Mouse (Mus musculus): ENCODE results near the gene Tepp.
A peak's percentile ranks its signal among the peaks of the same experiment; 100 is the strongest.

Gene Tepp

GRCm38 (mm10) chr8:95310342-95310970 lies at the start of gene Tepp:
Gene Tepp, plus strand, starts transcription at chr8:95310566.
- no peak for DNase-seq (ENCODE audit: extremely low spot score, low spot score)

- DNase-seq (ENCODE audit: extremely low spot score, low spot score) = no peak
Observed at GRCm38 (mm10) chr8:95262181-95262580, 48.2 kb upstream of the Tepp start.

GRCm38 (mm10) chr8:95270501-95270900 lies 39.9 kb upstream of the Tepp start:
- no peak for DNase-seq (ENCODE audit: extremely low spot score, low spot score)

- DNase-seq (ENCODE audit: extremely low spot score, low spot score) = no peak
Observed at GRCm38 (mm10) chr8:95271841-95272240, 38.5 kb upstream of the Tepp start.

- DNase-seq (ENCODE audit: extremely low spot score, low spot score) = no peak
Observed at GRCm38 (mm10) chr8:95272871-95273270, 37.5 kb upstream of the Tepp start.

GRCm38 (mm10) chr8:95281493-95281892 lies 28.9 kb upstream of the Tepp start:
- DNase-seq (ENCODE audit: extremely low spot score, low spot score) = no peak

- no peak for DNase-seq (ENCODE audit: extremely low spot score, low spot score)
Observed at GRCm38 (mm10) chr8:95289066-95289650, 21.2 kb upstream of the Tepp start.

- DNase-seq (ENCODE audit: extremely low spot score, low spot score) = no peak
Observed at GRCm38 (mm10) chr8:95293172-95293571, 17.2 kb upstream of the Tepp start.

GRCm38 (mm10) chr8:95293891-95294290 lies 16.5 kb upstream of the Tepp start:
- no peak for DNase-seq (ENCODE audit: extremely low spot score, low spot score)

GRCm38 (mm10) chr8:95302410-95302809 lies 8.0 kb upstream of the Tepp start:
- DNase-seq (ENCODE audit: extremely low spot score, low spot score) = peak; percentile 32

- no peak for DNase-seq (ENCODE audit: extremely low spot score, low spot score)
Observed at GRCm38 (mm10) chr8:95305526-95305925, 4.8 kb upstream of the Tepp start.

GRCm38 (mm10) chr8:95306431-95306830 lies 3.9 kb upstream of the Tepp start, which contains the start of gene Cngb1:
Gene Cngb1, minus strand, starts transcription at chr8:95306585.
- no peak for DNase-seq (ENCODE audit: extremely low spot score, low spot score)

- DNase-seq (ENCODE audit: extremely low spot score, low spot score) = no peak
Observed at GRCm38 (mm10) chr8:95312836-95313235, 2.5 kb downstream of the Tepp start.

GRCm38 (mm10) chr8:95313857-95314256 lies 3.5 kb downstream of the Tepp start:
- DNase-seq (ENCODE audit: extremely low spot score, low spot score) = no peak

GRCm38 (mm10) chr8:95314707-95315106 lies 4.3 kb downstream of the Tepp start:
- no peak for DNase-seq (ENCODE audit: extremely low spot score, low spot score)

GRCm38 (mm10) chr8:95315350-95315749 lies 5.0 kb downstream of the Tepp start:
- no peak for DNase-seq (ENCODE audit: extremely low spot score, low spot score)

- peak; percentile 38 for DNase-seq (ENCODE audit: extremely low spot score, low spot score)
Observed at GRCm38 (mm10) chr8:95320224-95321139, 10.1 kb downstream of the Tepp start.

GRCm38 (mm10) chr8:95323201-95323600 lies 12.8 kb downstream of the Tepp start:
- no peak for DNase-seq (ENCODE audit: extremely low spot score, low spot score)

- no peak for DNase-seq (ENCODE audit: extremely low spot score, low spot score)
Observed at GRCm38 (mm10) chr8:95324646-95325045, 14.3 kb downstream of the Tepp start.

GRCm38 (mm10) chr8:95326822-95327221 lies 16.5 kb downstream of the Tepp start:
- no peak for DNase-seq (ENCODE audit: extremely low spot score, low spot score)

GRCm38 (mm10) chr8:95327866-95328465 lies 17.6 kb downstream of the Tepp start:
- DNase-seq (ENCODE audit: extremely low spot score, low spot score) = no peak

- no peak for DNase-seq (ENCODE audit: extremely low spot score, low spot score)
Observed at GRCm38 (mm10) chr8:95330367-95330766, 20.0 kb downstream of the Tepp start.
